Mouse (Mus musculus): ENCODE results near the gene Ada. TPM values are rescaled to one million over a fixed set of nuclear protein-coding genes. Genes with fewer than 3 reads are reported as not detected.

The Ada gene
- 0.61 TPM for polyA plus RNA-seq (2014; fragmentation: Illumina TruSeq; extraction: RNeasy Lipid Tissue Mini Kit (QIAGEN cat#74804); ENCODE audit: low read depth, low replicate concordance)

GRCm38 (mm10) chr2:163749647-163750611, at the start of gene Ada:
TSS of gene Ada (minus strand) at chr2:163750239.

Other genes with a start within 250 kb of the Ada start
- 137 TPM for gene Hnf4a, start 243.4 kb downstream of the Ada start, polyA plus RNA-seq (2014; fragmentation: Illumina TruSeq; extraction: RNeasy Lipid Tissue Mini Kit (QIAGEN cat#74804); ENCODE audit: low read depth, low replicate concordance)
- 17.0 TPM for gene Ttpal, start 147.9 kb downstream of the Ada start, polyA plus RNA-seq (2014; fragmentation: Illumina TruSeq; extraction: RNeasy Lipid Tissue Mini Kit (QIAGEN cat#74804); ENCODE audit: low read depth, low replicate concordance)
- gene Serinc3, start 105.1 kb downstream of the Ada start, polyA plus RNA-seq (2014; fragmentation: Illumina TruSeq; extraction: RNeasy Lipid Tissue Mini Kit (QIAGEN cat#74804); ENCODE audit: low read depth, low replicate concordance) = 710 TPM
- gene Pkig, start 91.9 kb downstream of the Ada start, polyA plus RNA-seq (2014; fragmentation: Illumina TruSeq; extraction: RNeasy Lipid Tissue Mini Kit (QIAGEN cat#74804); ENCODE audit: low read depth, low replicate concordance) = 42.2 TPM
- gene Ccn5, start 70.6 kb upstream of the Ada start, polyA plus RNA-seq (2014; fragmentation: Illumina TruSeq; extraction: RNeasy Lipid Tissue Mini Kit (QIAGEN cat#74804); ENCODE audit: low read depth, low replicate concordance) = not detected
- not detected for gene Kcnk15, start 103.4 kb upstream of the Ada start, polyA plus RNA-seq (2014; fragmentation: Illumina TruSeq; extraction: RNeasy Lipid Tissue Mini Kit (QIAGEN cat#74804); ENCODE audit: low read depth, low replicate concordance)
- gene Rims4, start 168.4 kb upstream of the Ada start, polyA plus RNA-seq (2014; fragmentation: Illumina TruSeq; extraction: RNeasy Lipid Tissue Mini Kit (QIAGEN cat#74804); ENCODE audit: low read depth, low replicate concordance) = not detected
- gene Ywhab, start 244.7 kb upstream of the Ada start, polyA plus RNA-seq (2014; fragmentation: Illumina TruSeq; extraction: RNeasy Lipid Tissue Mini Kit (QIAGEN cat#74804); ENCODE audit: low read depth, low replicate concordance) = 260 TPM